Mouse (Mus musculus): Measurements from ENCODE around the gene Gtf2h2.

GRCm38 (mm10) chr13:100440116-100440515 lies 52.3 kb downstream of the Gtf2h2 start:
- TF ChIP-seq POLR2A (IDR thresholded peaks at IDR 0.05; ENCODE audit: low read depth, low read length) (no peak), CTCF (IDR thresholded peaks at IDR 0.05; ENCODE audit: extremely low read depth, insufficient read length, insufficient replicate concordance, low read depth, low read length) (no peak)

All from small intestine, adult 2 months (tissue).